Mouse (Mus musculus): ENCODE measurements at regions not wholly inside any gene's neighbourhood (a gene's known extent, or its start where the extent isn't known, plus 50 kb on each side); places are given as distances from the start of the nearest gene placed in this dataset.

GRCm38 (mm10) chr7:123907946-123908840 lies 74.5 kb upstream of the Hs3st4 start:
- peak; percentile 96 to 97 for DNase-seq

DNA sequence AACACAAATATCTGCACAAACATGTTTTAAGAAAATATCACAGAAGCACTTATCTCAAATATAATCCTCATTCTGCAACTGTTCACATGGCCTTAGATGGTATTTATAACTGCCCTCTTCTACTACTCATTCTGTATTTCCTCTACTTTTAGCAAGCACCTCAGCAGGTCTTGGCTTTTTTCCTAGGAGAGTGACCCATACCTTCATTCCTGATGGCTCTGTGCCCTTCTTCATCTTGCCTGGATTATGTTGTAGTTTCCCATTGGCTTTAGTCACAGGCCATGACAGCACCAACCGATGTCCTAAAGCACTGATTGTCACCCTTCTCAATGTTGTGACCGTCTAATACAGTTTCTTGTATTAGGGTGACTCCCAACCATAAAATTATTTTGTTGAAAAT lies 61.2 kb upstream of the Hs3st4 start:
- DNase-seq, result peak; percentile 71 to 76

- DNase-seq, result no peak
These were observed 50.2 kb upstream of the Hs3st4 start for GRCm38 (mm10) chr7:123932486-123932885.
